Mouse (Mus musculus): ENCODE data around the gene Zbtb41. TPM values are rescaled to one million over a fixed set of nuclear protein-coding genes. Genes with fewer than 3 reads are reported as not detected.

Gene Zbtb41
- polyA plus RNA-seq (2012; fragmentation: generic; extraction: Trizol) = 2.0 TPM

DNA sequence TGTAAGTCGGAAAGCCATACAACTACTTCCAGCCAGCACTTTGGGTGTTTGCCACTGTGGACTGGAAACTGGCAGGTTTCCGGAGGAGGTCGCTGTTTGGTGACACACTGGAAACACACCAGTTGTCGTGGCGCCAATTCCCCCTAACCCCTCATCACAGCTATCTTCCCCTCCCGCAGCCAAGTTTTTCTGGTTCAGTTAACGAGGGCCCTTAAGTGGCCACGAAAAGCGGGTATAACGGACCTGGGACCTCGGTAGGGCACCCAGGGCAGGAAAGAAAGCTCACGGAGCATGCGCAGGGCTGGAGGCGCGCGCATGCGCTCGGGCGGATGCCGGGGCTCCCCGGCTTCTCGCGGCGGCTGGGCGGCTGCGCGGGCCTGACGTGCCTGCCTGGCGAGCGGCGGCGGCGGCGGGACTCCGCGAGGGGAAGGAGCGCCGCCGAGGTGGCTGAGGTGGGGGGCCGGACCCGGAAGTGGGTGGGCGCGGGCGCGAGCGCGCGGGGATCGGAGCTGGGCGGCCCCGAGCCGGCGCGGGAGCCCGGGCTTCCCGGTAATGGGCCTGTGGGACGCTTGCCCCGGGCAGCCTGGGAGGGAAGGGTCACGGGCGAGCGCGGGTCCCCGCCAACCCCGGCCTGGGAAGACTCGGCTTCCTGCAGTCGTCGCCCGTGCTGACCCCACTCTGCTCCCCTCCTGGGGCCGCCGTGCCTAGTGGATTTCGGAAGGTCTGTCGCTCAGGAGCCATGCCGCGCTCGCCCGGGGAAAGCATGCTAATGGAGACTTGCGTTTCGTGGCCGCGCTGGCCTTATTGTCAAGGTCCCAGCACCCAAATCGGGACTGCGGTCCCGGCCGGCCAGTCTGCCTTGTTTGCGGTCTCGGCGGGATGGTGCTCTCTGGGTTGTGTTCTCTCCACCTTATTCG is at the start of gene Zbtb41:
TSS of gene Zbtb41 (plus strand) at position 414 of the 917 bp plus-strand sequence.
- TF ChIP-seq POLR2AphosphoS2 (IDR thresholded peaks at IDR 0.05; ENCODE audit: insufficient read length, low read depth) (peak; percentile 36), POLR2A (IDR thresholded peaks at IDR 0.05; ENCODE audit: insufficient read length, low read depth) (peak; percentile 72), SRF (IDR thresholded peaks at IDR 0.05; ENCODE audit: control insufficient read depth, insufficient read length, low read depth) (no peak), TCF3 (IDR thresholded peaks at IDR 0.05; ENCODE audit: insufficient read length, low read depth) (no peak)

DNA sequence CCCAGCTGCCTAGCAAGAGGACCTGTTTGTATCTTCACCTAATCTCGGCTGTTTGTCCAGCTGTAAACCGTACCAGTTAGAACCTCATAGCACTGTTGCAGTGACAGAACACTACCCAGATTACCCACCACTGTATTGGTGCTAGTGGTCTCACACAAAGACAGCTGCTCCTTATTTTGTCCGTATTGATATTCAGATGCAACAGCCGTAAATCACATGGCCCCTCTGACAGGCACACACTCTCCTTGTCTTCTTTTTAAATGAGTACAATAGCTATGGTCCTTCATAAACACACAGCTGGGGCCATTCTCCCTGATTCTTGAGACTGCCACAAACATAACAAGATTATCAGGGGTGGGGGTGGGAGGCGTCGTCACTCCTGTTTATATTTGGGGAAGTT is 46.2 kb upstream of the Zbtb41 start:
- no peak overlapping the region for H3K4me3 ChIP-seq
- TF ChIP-seq MAX (IDR thresholded peaks at IDR 0.05; ENCODE audit: low read depth) (no peak), USF1 (IDR thresholded peaks at IDR 0.05; ENCODE audit: low read depth) (no peak), MYOG (IDR thresholded peaks at IDR 0.05; ENCODE audit: control insufficient read depth in 1 of 3, insufficient read depth in 1 of 3, insufficient read length in 2 of 3, low read depth in 2 of 3) (no peak), TCF3 (IDR thresholded peaks at IDR 0.05; ENCODE audit: insufficient read length, low read depth) (no peak), SRF (IDR thresholded peaks at IDR 0.05; ENCODE audit: control insufficient read depth, insufficient read length, low read depth) (no peak), TCF12 (IDR thresholded peaks at IDR 0.05; ENCODE audit: insufficient read depth, poor library complexity, severe bottlenecking) (no peak), E2F4 (IDR thresholded peaks at IDR 0.05; ENCODE audit: insufficient read depth) (no peak), POLR2A (IDR thresholded peaks at IDR 0.05; ENCODE audit: insufficient read length, low read depth) (no peak), CEBPB (IDR thresholded peaks at IDR 0.05; ENCODE audit: insufficient read depth, poor library complexity, severe bottlenecking) (no peak), POLR2AphosphoS2 (IDR thresholded peaks at IDR 0.05; ENCODE audit: insufficient read length, low read depth) (no peak), REST (IDR thresholded peaks at IDR 0.05; ENCODE audit: insufficient read depth, insufficient read length) (no peak), MYOD1 (IDR thresholded peaks at IDR 0.05; ENCODE audit: control insufficient read depth in 1 of 3, insufficient read length in 2 of 3, low read depth in 2 of 3) (no peak)
- H3K27me3 ChIP-seq (ENCODE audit: control insufficient read depth, insufficient read depth, insufficient read length) = no peaks in the 10 kb centered on the region

More for the DNA sequence above, at the start of gene Zbtb41:
- H3K36me3 ChIP-seq (ENCODE audit: control insufficient read depth, insufficient read depth) = peaks cover 5% of the 10 kb centered on the region
- peak within 1 kb of the TSS; percentile 80 for H3K4me3 ChIP-seq
- no peaks in the 10 kb centered on the region for H3K27me3 ChIP-seq (ENCODE audit: control insufficient read depth, insufficient read depth, insufficient read length)
- H3K79me2 ChIP-seq (ENCODE audit: control insufficient read depth, insufficient read depth) = peaks cover 46% of the 10 kb centered on the region
- H3K4me2 ChIP-seq (ENCODE audit: low read depth) = peak within 1 kb of the TSS; percentile 99
- H3ac ChIP-seq (ENCODE audit: control insufficient read depth, insufficient read length) = peak within 1 kb of the TSS; percentile 67

DNA sequence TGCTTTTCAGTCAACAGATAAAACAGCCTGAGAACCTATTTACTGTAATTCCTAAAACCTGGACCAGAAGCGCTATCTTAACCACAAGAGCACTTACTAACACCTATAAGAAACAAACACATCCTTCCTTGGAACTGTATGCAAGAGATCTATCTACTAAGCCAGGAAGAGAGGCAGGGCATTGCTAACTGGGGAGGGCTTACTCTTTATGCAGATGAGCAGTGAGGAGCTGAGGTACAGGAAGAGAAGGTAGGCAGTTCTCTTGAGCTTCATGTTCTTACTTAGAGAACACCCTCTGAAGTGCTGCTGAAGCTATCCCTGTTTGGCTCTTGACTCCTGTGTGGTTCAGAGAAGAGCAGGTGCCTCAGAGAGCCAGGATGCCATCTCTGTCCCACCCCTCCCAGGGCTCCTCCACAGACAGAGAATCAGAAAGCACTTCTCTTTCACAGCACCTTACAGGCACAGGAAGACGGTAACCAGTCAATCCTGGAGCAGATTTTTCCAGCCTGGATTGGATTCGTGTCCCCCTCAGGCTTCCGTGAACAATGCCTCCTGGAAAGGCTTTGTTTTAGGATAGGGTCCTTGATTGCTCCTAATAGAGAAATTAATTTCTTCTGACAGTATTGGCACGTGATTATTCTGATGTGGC is 45.3 kb upstream of the Zbtb41 start, which contains the start of gene Crb1:
TSS of gene Crb1 (minus strand) at position 463 of the 649 bp plus-strand sequence.
- TF ChIP-seq POLR2A (IDR thresholded peaks at IDR 0.05; ENCODE audit: insufficient read length, low read depth) (no peak), SRF (IDR thresholded peaks at IDR 0.05; ENCODE audit: control insufficient read depth, insufficient read length, low read depth) (no peak), MYOG (IDR thresholded peaks at IDR 0.05; ENCODE audit: control insufficient read depth in 1 of 3, insufficient read depth in 1 of 3, insufficient read length in 2 of 3, low read depth in 2 of 3) (no peak), TCF3 (IDR thresholded peaks at IDR 0.05; ENCODE audit: insufficient read length, low read depth) (no peak), E2F4 (IDR thresholded peaks at IDR 0.05; ENCODE audit: insufficient read depth) (no peak), USF1 (IDR thresholded peaks at IDR 0.05; ENCODE audit: low read depth) (no peak), MYOD1 (IDR thresholded peaks at IDR 0.05; ENCODE audit: control insufficient read depth in 1 of 3, insufficient read length in 2 of 3, low read depth in 2 of 3) (no peak), POLR2AphosphoS2 (IDR thresholded peaks at IDR 0.05; ENCODE audit: insufficient read length, low read depth) (no peak), CEBPB (IDR thresholded peaks at IDR 0.05; ENCODE audit: insufficient read depth, poor library complexity, severe bottlenecking) (no peak), TCF12 (IDR thresholded peaks at IDR 0.05; ENCODE audit: insufficient read depth, poor library complexity, severe bottlenecking) (no peak), REST (IDR thresholded peaks at IDR 0.05; ENCODE audit: insufficient read depth, insufficient read length) (no peak), MAX (IDR thresholded peaks at IDR 0.05; ENCODE audit: low read depth) (no peak)
- no peak within 1 kb of the TSS for H3K4me2 ChIP-seq (ENCODE audit: low read depth)
- H3K27me3 ChIP-seq (ENCODE audit: control insufficient read depth, insufficient read depth, insufficient read length) = no peaks in the 10 kb centered on the region
- no peak within 1 kb of the TSS for H3ac ChIP-seq (ENCODE audit: control insufficient read depth, insufficient read length)
- no peaks in the 10 kb centered on the region for H3K36me3 ChIP-seq (ENCODE audit: control insufficient read depth, insufficient read depth)
- H3K4me3 ChIP-seq = no peak within 1 kb of the TSS
- no peaks in the 10 kb centered on the region for H3K79me2 ChIP-seq (ENCODE audit: control insufficient read depth, insufficient read depth)

More for the DNA sequence above, 46.2 kb upstream of the Zbtb41 start:
- Histone ChIP-seq H3K36me3 (ENCODE audit: control insufficient read depth, insufficient read depth) (no peaks in the 10 kb centered on the region), H3K79me2 (ENCODE audit: control insufficient read depth, insufficient read depth) (no peaks in the 10 kb centered on the region), H3K4me2 (ENCODE audit: low read depth) (no peak overlapping the region), H3ac (ENCODE audit: control insufficient read depth, insufficient read length) (no peak overlapping the region)

DNA sequence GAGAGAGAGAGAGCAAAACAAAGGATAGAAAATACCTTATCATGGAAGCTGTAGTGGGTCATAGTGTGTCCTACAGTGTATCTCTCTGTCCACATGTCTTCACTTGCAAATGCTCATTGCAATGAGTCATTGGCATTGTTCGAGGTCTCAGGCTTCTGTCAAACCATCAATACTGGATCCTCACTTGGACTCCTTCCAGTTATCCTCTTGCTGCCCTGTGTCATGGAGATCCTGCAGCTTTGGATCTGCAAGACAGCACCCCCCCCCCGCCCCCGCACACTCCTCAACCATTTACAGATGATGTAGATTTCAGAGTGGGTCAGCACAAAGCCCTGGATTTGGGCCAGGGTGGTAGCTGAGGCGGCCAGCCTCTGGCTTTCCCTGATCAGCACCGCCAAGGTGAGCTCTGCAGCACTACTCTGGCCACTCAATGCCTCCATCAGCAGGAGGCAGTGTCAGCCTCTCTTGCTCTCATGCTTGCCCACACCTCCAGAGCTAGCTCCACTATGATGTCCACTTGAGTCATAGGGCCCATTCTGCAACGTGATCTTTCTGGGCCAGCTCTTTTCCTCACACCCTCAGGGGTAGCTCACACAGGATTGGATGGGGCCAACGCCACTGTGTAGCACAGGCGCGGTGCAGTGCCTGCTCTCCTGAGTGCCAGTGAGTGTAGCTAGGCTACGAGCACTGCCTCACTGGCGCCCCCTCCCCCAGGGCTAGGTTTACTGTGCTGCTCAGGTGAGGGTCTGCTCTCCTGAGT is 43.0 kb upstream of the Zbtb41 start:
- Histone ChIP-seq H3K4me2 (ENCODE audit: low read depth) (no peak overlapping the region), H3K36me3 (ENCODE audit: control insufficient read depth, insufficient read depth) (no peaks in the 10 kb centered on the region), H3K4me3 (no peak overlapping the region), H3ac (ENCODE audit: control insufficient read depth, insufficient read length) (no peak overlapping the region), H3K27me3 (ENCODE audit: control insufficient read depth, insufficient read depth, insufficient read length) (no peaks in the 10 kb centered on the region), H3K79me2 (ENCODE audit: control insufficient read depth, insufficient read depth) (no peaks in the 10 kb centered on the region)
- no peak for TF ChIP-seq CEBPB (IDR thresholded peaks at IDR 0.05; ENCODE audit: insufficient read depth, poor library complexity, severe bottlenecking)
- no peak for TF ChIP-seq SRF (IDR thresholded peaks at IDR 0.05; ENCODE audit: control insufficient read depth, insufficient read length, low read depth)
- TF ChIP-seq USF1 (IDR thresholded peaks at IDR 0.05; ENCODE audit: low read depth) = no peak
- no peak for TF ChIP-seq POLR2AphosphoS2 (IDR thresholded peaks at IDR 0.05; ENCODE audit: insufficient read length, low read depth)
- TF ChIP-seq E2F4 (IDR thresholded peaks at IDR 0.05; ENCODE audit: insufficient read depth) = no peak
- no peak for TF ChIP-seq POLR2A (IDR thresholded peaks at IDR 0.05; ENCODE audit: insufficient read length, low read depth)
- TF ChIP-seq MYOG (IDR thresholded peaks at IDR 0.05; ENCODE audit: control insufficient read depth in 1 of 3, insufficient read depth in 1 of 3, insufficient read length in 2 of 3, low read depth in 2 of 3) = no peak
- no peak for TF ChIP-seq REST (IDR thresholded peaks at IDR 0.05; ENCODE audit: insufficient read depth, insufficient read length)
- TF ChIP-seq TCF3 (IDR thresholded peaks at IDR 0.05; ENCODE audit: insufficient read length, low read depth) = no peak
- TF ChIP-seq MAX (IDR thresholded peaks at IDR 0.05; ENCODE audit: low read depth) = no peak
- no peak for TF ChIP-seq MYOD1 (IDR thresholded peaks at IDR 0.05; ENCODE audit: control insufficient read depth in 1 of 3, insufficient read length in 2 of 3, low read depth in 2 of 3)
- TF ChIP-seq TCF12 (IDR thresholded peaks at IDR 0.05; ENCODE audit: insufficient read depth, poor library complexity, severe bottlenecking) = no peak

All from myocyte (in vitro differentiated cells).